Mouse (Mus musculus) MEL (cell line): ENCODE measurements around the gene Apol7e. TPM values are rescaled to one million over a fixed set of nuclear protein-coding genes. Genes with fewer than 3 reads are reported as not detected.

ENCODE experiments used
- DNase-seq: peaks from one replicate; pipeline ENCODE4 v3.0.0; 2011; ENCODE audit warnings: low read depth, low spot score
- H3K27ac ChIP-seq: 2 replicates; pipeline ENCODE4 v1.5.1; 2012; ENCODE audit warnings: low read depth, mild to moderate bottlenecking, control low read depth, low read length, moderate library complexity; ENCODE audit not compliant: control insufficient read depth
- H3K27me3 ChIP-seq, 2 experiments: fragments of 150-350 bp in 1 of 2; sonication (generic) in 1 of 2; 2 replicates each; pipeline ENCODE4 v1.6.1; 2012; ENCODE audit warnings: low read length in 2 of 2, mild to moderate bottlenecking in 2 of 2, improper control_type of control experiment in 1 of 2, moderate library complexity in 1 of 2; ENCODE audit not compliant: insufficient read depth in 2 of 2, control insufficient read depth in 1 of 2
- H3K36me3 ChIP-seq, 2 experiments: 2 replicates each; pipeline ENCODE4 v1.6.1; 2012 to 2014; ENCODE audit warnings: low read length in 2 of 2, improper control_type of control experiment in 1 of 2, inconsistent platforms in 1 of 2, mild to moderate bottlenecking in 1 of 2; ENCODE audit not compliant: insufficient read depth in 2 of 2, control insufficient read depth in 1 of 2
- H3K4me1 ChIP-seq, 2 experiments: fragments of 150-350 bp in 1 of 2; sonication (generic) in 1 of 2; 2 replicates each; pipeline ENCODE4 v1.6.1; 2012; ENCODE audit warnings: low read length in 2 of 2, improper control_type of control experiment in 1 of 2, mild to moderate bottlenecking in 1 of 2; ENCODE audit not compliant: insufficient read depth in 2 of 2, control insufficient read depth in 1 of 2
- H3K4me3 ChIP-seq, 2 experiments: fragments of 150-350 bp in 1 of 2; sonication (generic) in 1 of 2; 2 replicates each; pipeline ENCODE4 v1.5.1; 2012; ENCODE audit warnings: low read depth in 2 of 2, low read length in 2 of 2, mild to moderate bottlenecking in 2 of 2, moderate library complexity in 2 of 2, control low read depth in 1 of 2, improper control_type of control experiment in 1 of 2; ENCODE audit not compliant: control insufficient read depth in 1 of 2, insufficient read depth in 1 of 2
- H3K79me2 ChIP-seq: 2 replicates; pipeline ENCODE4 v1.6.1; 2012; ENCODE audit warnings: mild to moderate bottlenecking, low read length, moderate library complexity; ENCODE audit not compliant: control insufficient read depth, poor library complexity, insufficient read depth
- H3K9ac ChIP-seq: 2 replicates; pipeline ENCODE4 v1.6.1; 2012; ENCODE audit warnings: low read depth, mild to moderate bottlenecking, control low read depth, low read length, moderate library complexity; ENCODE audit not compliant: control insufficient read depth, poor library complexity, severe bottlenecking
- H3K9me3 ChIP-seq: fragments of 150-350 bp; sonication (generic); replicated peaks from 2 replicates; pipeline ENCODE4 v1.6.1; 2012; ENCODE audit warnings: mild to moderate bottlenecking, low read length, improper control_type of control experiment, moderate library complexity; ENCODE audit not compliant: insufficient read depth
- CHD2 ChIP-seq: IDR thresholded peaks from 2 replicates; pipeline ENCODE4 v1.6.1; 2011; ENCODE audit warnings: low read length, improper control_type of control experiment
- CTCF ChIP-seq, 3 experiments: IDR thresholded peaks in 2 of 3; conservative IDR thresholded peaks in 1 of 3; 2 replicates each; pipeline ENCODE4 v1.5.1; 2011 to 2012; ENCODE audit warnings: low read length in 3 of 3, low read depth in 2 of 3, mild to moderate bottlenecking in 2 of 3, improper control_type of control experiment in 1 of 3, inconsistent platforms in 1 of 3, mixed read lengths in 1 of 3, moderate library complexity in 1 of 3; ENCODE audit not compliant: control insufficient read depth in 1 of 3, insufficient read depth in 1 of 3, poor library complexity in 1 of 3, severe bottlenecking in 1 of 3
- EP300 ChIP-seq, 2 experiments: IDR thresholded peaks; 2 replicates each; pipeline ENCODE4 v1.6.1; 2011; ENCODE audit warnings: improper control_type of control experiment in 2 of 2, low read length in 2 of 2, low read depth in 1 of 2, mild to moderate bottlenecking in 1 of 2
- ETS1 ChIP-seq: IDR thresholded peaks from 2 replicates; pipeline ENCODE4 v1.6.1; 2012; ENCODE audit warnings: low read depth, mild to moderate bottlenecking, inconsistent platforms, low read length, improper control_type of control experiment, moderate library complexity
- GABPA ChIP-seq: IDR thresholded peaks from 2 replicates; pipeline ENCODE4 v1.6.1; 2012; ENCODE audit warnings: low read depth, mild to moderate bottlenecking, inconsistent platforms, low read length, improper control_type of control experiment, moderate library complexity
- HCFC1 ChIP-seq: IDR thresholded peaks from 2 replicates; pipeline ENCODE4 v1.6.1; 2012; ENCODE audit warnings: low read depth, mild to moderate bottlenecking, inconsistent platforms, low read length, improper control_type of control experiment, moderate library complexity
- KAT2A ChIP-seq: conservative IDR thresholded peaks from 2 replicates; pipeline ENCODE4 v1.6.1; 2012; ENCODE audit warnings: low read depth, low read length, improper control_type of control experiment, inconsistent platforms
- MAFK ChIP-seq: IDR thresholded peaks from 2 replicates; pipeline ENCODE4 v1.6.1; 2011; ENCODE audit warnings: low read depth, mild to moderate bottlenecking, low read length, improper control_type of control experiment, borderline replicate concordance
- MAX ChIP-seq: IDR thresholded peaks from 2 replicates; pipeline ENCODE4 v1.6.1; 2011; ENCODE audit warnings: low read length, improper control_type of control experiment
- MAZ ChIP-seq: IDR thresholded peaks from 2 replicates; pipeline ENCODE4 v1.6.1; 2012; ENCODE audit warnings: low read depth, mild to moderate bottlenecking, inconsistent platforms, low read length, improper control_type of control experiment
- MYC ChIP-seq: IDR thresholded peaks from 2 replicates; pipeline ENCODE4 v1.6.1; 2011; ENCODE audit warnings: low read depth, mild to moderate bottlenecking, low read length, improper control_type of control experiment, moderate library complexity
- NELFE ChIP-seq: IDR thresholded peaks from 2 replicates; pipeline ENCODE4 v1.6.1; 2011; ENCODE audit warnings: low read depth, low read length, improper control_type of control experiment
- NRF1 ChIP-seq: IDR thresholded peaks from 2 replicates; pipeline ENCODE4 v1.6.1; 2014; ENCODE audit warnings: low read depth, mild to moderate bottlenecking, inconsistent platforms, low read length, improper control_type of control experiment, moderate library complexity; ENCODE audit not compliant: poor library complexity, insufficient read depth, severe bottlenecking
- POLR2AphosphoS5 ChIP-seq: IDR thresholded peaks from 2 replicates; pipeline ENCODE4 v1.6.1; 2012; ENCODE audit warnings: low read depth, borderline replicate concordance, mild to moderate bottlenecking, inconsistent platforms, low read length, moderate library complexity, mixed read lengths
- RAD21 ChIP-seq: IDR thresholded peaks from 2 replicates; pipeline ENCODE4 v1.6.1; 2011; ENCODE audit warnings: mild to moderate bottlenecking, low read depth, low read length, improper control_type of control experiment
- RCOR1 ChIP-seq: IDR thresholded peaks from 2 replicates; pipeline ENCODE4 v1.6.1; 2012; ENCODE audit warnings: low read depth, mild to moderate bottlenecking, inconsistent platforms, low read length, improper control_type of control experiment
- SMC3 ChIP-seq: IDR thresholded peaks from 2 replicates; pipeline ENCODE4 v1.6.1; 2011; ENCODE audit warnings: low read depth, low read length, improper control_type of control experiment
- TBP ChIP-seq: IDR thresholded peaks from 2 replicates; pipeline ENCODE4 v1.8.0; 2011; ENCODE audit warnings: low read depth, low read length, improper control_type of control experiment
- TCF12 ChIP-seq: IDR thresholded peaks from 2 replicates; pipeline ENCODE4 v1.6.1; 2014; ENCODE audit warnings: low read depth, mild to moderate bottlenecking, inconsistent platforms, low read length, improper control_type of control experiment, moderate library complexity
- ZC3H11A ChIP-seq: IDR thresholded peaks from 2 replicates; pipeline ENCODE4 v1.6.1; 2012; ENCODE audit warnings: low read depth, mild to moderate bottlenecking, inconsistent platforms, low read length, improper control_type of control experiment
- ZKSCAN1 ChIP-seq: IDR thresholded peaks from 2 replicates; pipeline ENCODE4 v1.6.1; 2012; ENCODE audit warnings: low read depth, mild to moderate bottlenecking, inconsistent platforms, low read length, improper control_type of control experiment, moderate library complexity
- polyA plus RNA-seq, 2 experiments: library from polyadenylated mRNA; stranded (reverse) in 1 of 2; unstranded in 1 of 2; fragments of >175 nt in 1 of 2; fragments of >200 nt in 1 of 2; gene quantifications; 2 replicates each; pipeline versions ENCODE4 v1.2.1 to v1.2.4; 2012; ENCODE audit warnings: low replicate concordance in 2 of 2, low read depth in 1 of 2; ENCODE audit not compliant: insufficient read length in 2 of 2, insufficient read depth in 1 of 2, missing spikeins in 1 of 2
- total RNA-seq: library from RNA; depleted of rRNA; stranded (reverse); fragments of 300-350 nt; gene quantifications from 2 replicates; pipeline ENCODE4 v1.2.3, GENCODE M21; 2012

The Apol7e gene
- total and polyA plus RNA-seq, 3 experiments = not detected

DNA sequence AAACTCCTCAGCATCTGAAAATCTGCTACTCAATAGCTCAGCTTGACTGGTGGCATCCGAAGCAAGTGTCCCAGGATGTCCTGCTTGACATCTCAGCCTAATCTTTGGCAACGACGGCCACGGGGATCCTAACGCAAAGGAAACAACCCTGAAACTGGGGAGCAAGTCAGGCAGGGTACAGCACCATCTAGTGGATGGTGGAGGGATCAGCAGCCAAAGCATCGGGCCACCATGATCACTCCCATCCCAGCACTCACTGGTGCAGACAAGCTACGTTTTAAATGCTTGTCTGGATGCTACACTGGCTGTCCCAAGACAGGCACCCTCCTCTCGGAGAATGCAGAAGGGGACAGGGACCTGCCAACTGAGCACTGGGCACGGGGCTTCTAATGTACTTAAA lies 58.2 kb downstream of the Apol7e start, which contains the start of gene Apol8:
Apol8 (minus strand) TSS at position 156 of the 400 bp plus-strand sequence.
- H3K9ac ChIP-seq = peak within 1 kb of the TSS; percentile 53
- H3K36me3 ChIP-seq = no peaks in the 10 kb centered on the region; a peak in 1 of 4 replicates
- peak; percentile 84 for DNase-seq
- no peaks in the 10 kb centered on the region for H3K27me3 ChIP-seq
- peak; percentile 70 for TF ChIP-seq SMC3
- TF ChIP-seq MAFK = no peak
- TF ChIP-seq ZC3H11A = peak; percentile 55
- no peak for TF ChIP-seq MAZ
- peak; percentile 64 for TF ChIP-seq RAD21
- peak; percentile 93 to 99 (median 94) for TF ChIP-seq CTCF (IDR thresholded peaks at IDR 0.05 in 2 of 3, conservative IDR thresholded peaks at IDR 0.05 in 1 of 3; ENCODE audit: control insufficient read depth in 1 of 3, insufficient read depth in 1 of 3, low read depth in 2 of 3, low read length in 3 of 3, poor library complexity in 1 of 3, severe bottlenecking in 1 of 3)
- TF ChIP-seq HCFC1 = 0 out of 2 replicates have a peak, but pooled peaks have one; percentile 29
- H3K9me3 ChIP-seq = no peaks in the 10 kb centered on the region
- no peak within 1 kb of the TSS for H3K27ac ChIP-seq
- peaks cover 0 to 3% of the 10 kb centered on the region in 2 experiments; a peak in 1 of 4 replicates for H3K4me1 ChIP-seq
- H3K4me3 ChIP-seq = peak within 1 kb of the TSS; percentile 34 to 58
- no peaks in the 10 kb centered on the region for H3K79me2 ChIP-seq

DNA sequence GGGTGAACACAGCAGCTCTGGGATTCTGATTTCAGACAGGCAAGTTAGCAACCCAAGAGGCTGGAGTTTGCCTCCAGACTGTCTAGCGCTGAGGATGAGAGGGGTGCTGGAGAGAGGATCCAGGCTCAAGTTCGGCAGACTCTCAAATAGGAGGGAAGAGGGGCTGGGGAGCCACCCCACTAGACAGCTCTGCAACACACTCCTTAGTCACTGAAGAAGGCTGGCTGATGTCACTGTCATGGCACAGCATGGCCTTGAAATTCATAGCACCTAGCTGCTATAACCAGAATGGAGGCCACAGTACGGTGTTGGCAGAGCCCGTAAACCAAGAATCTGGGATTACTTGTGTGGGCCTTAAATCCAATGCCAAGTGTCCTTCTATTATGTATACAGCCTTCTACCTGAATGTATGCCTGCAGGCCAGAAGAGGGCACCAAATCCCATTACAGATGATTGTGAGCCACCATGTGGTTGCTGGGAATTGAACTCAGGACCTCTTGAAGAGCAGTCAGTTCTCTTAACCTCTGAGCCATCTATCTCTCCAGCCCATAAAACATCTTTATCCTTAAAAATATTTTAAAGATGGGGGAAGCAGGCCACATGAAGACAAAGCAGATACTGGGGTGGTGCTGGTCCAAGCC lies 59.0 kb downstream of the Apol7e start:
- H3K36me3 ChIP-seq = no peaks in the 10 kb centered on the region; a peak in 1 of 4 replicates

DNA sequence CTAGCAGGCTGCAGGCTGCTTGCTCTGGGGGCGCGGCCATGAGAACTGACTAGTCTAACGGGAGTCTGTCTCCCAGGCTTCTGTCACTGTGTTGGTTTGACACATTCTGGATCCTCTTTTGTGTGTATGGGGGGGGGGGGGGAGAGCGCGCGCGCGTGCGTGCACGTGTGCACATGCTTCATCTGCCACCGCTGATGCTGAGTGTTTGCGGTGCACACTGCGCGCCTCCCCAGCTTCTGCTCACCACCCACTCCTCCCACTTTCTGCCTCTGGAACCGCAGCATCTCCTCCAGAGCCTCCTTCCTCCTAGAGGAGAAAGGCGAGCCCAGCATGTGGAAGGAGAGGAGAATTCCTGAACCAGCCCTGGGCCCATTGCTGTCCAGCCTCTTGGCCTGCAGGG lies 61.4 kb downstream of the Apol7e start:
- H3K36me3 ChIP-seq = no peaks in the 10 kb centered on the region; a peak in 1 of 4 replicates

More for the DNA sequence above, 59.0 kb downstream of the Apol7e start:
- Histone ChIP-seq H3K27ac (no peak overlapping the region), H3K27me3 (no peaks in the 10 kb centered on the region), H3K79me2 (no peaks in the 10 kb centered on the region), H3K9me3 (no peaks in the 10 kb centered on the region), H3K4me1 (peaks cover 0 to 3% of the 10 kb centered on the region in 2 experiments; a peak in 1 of 4 replicates), H3K4me3 (no peak overlapping the region), H3K9ac (no peak overlapping the region)
- TF ChIP-seq CTCF (IDR thresholded peaks at IDR 0.05 in 2 of 3, conservative IDR thresholded peaks at IDR 0.05 in 1 of 3; ENCODE audit: control insufficient read depth in 1 of 3, insufficient read depth in 1 of 3, low read depth in 2 of 3, low read length in 3 of 3, poor library complexity in 1 of 3, severe bottlenecking in 1 of 3) (peak; percentile 31 to 61 (median 40); a peak in 5 of 6 replicates), MYC (0 out of 2 replicates have a peak, but pooled peaks have one; percentile 59), RCOR1 (no peak), RAD21 (peak; percentile 33), SMC3 (peak; percentile 47)
- peak; percentile 58 for DNase-seq

More for the DNA sequence above, 61.4 kb downstream of the Apol7e start:
- no peak overlapping the region for H3K27ac ChIP-seq
- H3K79me2 ChIP-seq = no peaks in the 10 kb centered on the region
- DNase-seq = no peak
- H3K27me3 ChIP-seq = no peaks in the 10 kb centered on the region
- no peak for TF ChIP-seq TBP
- TF ChIP-seq CHD2 = no peak
- TF ChIP-seq MAZ = no peak
- no peak for TF ChIP-seq POLR2AphosphoS5
- no peak for TF ChIP-seq ZKSCAN1
- no peak for TF ChIP-seq SMC3
- no peak for TF ChIP-seq MAX
- TF ChIP-seq GABPA = no peak
- TF ChIP-seq NELFE = no peak
- TF ChIP-seq KAT2A = no peak
- TF ChIP-seq ETS1 = no peak
- no peak for TF ChIP-seq HCFC1
- no peak for TF ChIP-seq TCF12
- TF ChIP-seq NRF1 = no peak
- TF ChIP-seq EP300 (IDR thresholded peaks at IDR 0.05; ENCODE audit: low read depth in 1 of 2, low read length in 2 of 2) = no peak
- no peaks in the 10 kb centered on the region for H3K9me3 ChIP-seq
- no peak overlapping the region for H3K9ac ChIP-seq
- peaks cover 0 to 3% of the 10 kb centered on the region in 2 experiments; a peak in 1 of 4 replicates for H3K4me1 ChIP-seq
- H3K4me3 ChIP-seq = no peak overlapping the region
